Mouse (Mus musculus) liver, embryonic 12.5 days (tissue): ENCODE results near the gene Ddx59. TPM values are rescaled to one million over a fixed set of nuclear protein-coding genes. Genes with fewer than 3 reads are reported as not detected.

Source experiments
- ATAC-seq: fragments of 200-750 bp; cut with Nextera tagmentation; 2 replicates; pipeline ENCODE4 v1.8.0; 2017; ENCODE audit warnings: moderate number of reproducible peaks, mild to moderate bottlenecking, moderate library complexity
- H3K27ac ChIP-seq: fragments of 300-500 bp; sonication (generic); 2 replicates; pipeline ENCODE4 v1.5.1; 2016; ENCODE audit warnings: mild to moderate bottlenecking
- H3K27me3 ChIP-seq: fragments of 300-500 bp; sonication (generic); replicated peaks from 2 replicates; pipeline ENCODE4 v1.6.1; 2016; ENCODE audit warnings: mild to moderate bottlenecking, moderate library complexity
- H3K36me3 ChIP-seq: fragments of 300-500 bp; sonication (generic); 2 replicates; pipeline ENCODE4 v1.6.1; 2016; ENCODE audit warnings: mild to moderate bottlenecking, moderate library complexity
- H3K4me1 ChIP-seq: fragments of 300-500 bp; sonication (generic); 2 replicates; pipeline ENCODE4 v1.6.1; 2016
- H3K4me2 ChIP-seq: fragments of 300-500 bp; sonication (generic); 2 replicates; pipeline ENCODE4 v1.6.1; 2016; ENCODE audit warnings: mild to moderate bottlenecking, moderate library complexity
- H3K4me3 ChIP-seq: fragments of 300-500 bp; sonication (generic); 2 replicates; pipeline ENCODE4 v1.5.1; 2016; ENCODE audit warnings: mild to moderate bottlenecking, moderate library complexity
- H3K9ac ChIP-seq: fragments of 300-500 bp; sonication (generic); 2 replicates; pipeline ENCODE4 v1.6.1; 2016; ENCODE audit warnings: mild to moderate bottlenecking, moderate library complexity
- H3K9me3 ChIP-seq: fragments of 300-500 bp; sonication (generic); replicated peaks from 2 replicates; pipeline ENCODE4 v1.6.1; 2016; ENCODE audit warnings: mild to moderate bottlenecking, moderate library complexity
- WGBS: fragments of 180-500 bp; shearing (Covaris S2); methylation state at CpG from one replicate; pipeline ENCODE4 v1.1.7; 2016; ENCODE audit not compliant: insufficient replicate concordance; 5-methylcytosine and 5-hydroxymethylcytosine counted together
- polyA plus RNA-seq: library from polyadenylated mRNA; unstranded; fragments of >200 nt; fragmentation: Nextera tagmentation; extraction: Ambion mirVana; gene quantifications from 2 replicates; pipeline ENCODE4 v1.2.1, GENCODE M21; 2016

The Ddx59 gene
- 7.8 and 8.3 TPM in 2 replicates for polyA plus RNA-seq

- peaks cover 24% of the 10 kb centered on the region for H3K4me1 ChIP-seq
- no peaks in the 10 kb centered on the region for H3K9me3 ChIP-seq
- no peaks in the 10 kb centered on the region for H3K27me3 ChIP-seq
- H3K36me3 ChIP-seq: peaks cover 18% of the 10 kb centered on the region; the same call in 1 of the 2 replicates
- peak within 1 kb of the TSS; percentile 90 for H3K9ac ChIP-seq
- peak within 1 kb of the TSS; percentile 99 for H3K27ac ChIP-seq
- ATAC-seq: peak; percentile 99
- H3K4me2 ChIP-seq: peak within 1 kb of the TSS; percentile 81
- H3K4me3 ChIP-seq: peak within 1 kb of the TSS; percentile 82
- WGBS: 2% methylated on average over 78 of the region's 78 CpGs
These were observed at the start of gene Ddx59 for GRCm38 (mm10) chr1:136414798-136415755. Gene Ddx59 (plus strand): TSS chr1:136415271.

GRCm38 (mm10) chr1:136365986-136366385 is 49.1 kb upstream of the Ddx59 start:
- Histone ChIP-seq H3K36me3 (no peaks in the 10 kb centered on the region), H3K4me2 (no peak overlapping the region), H3K9ac (no peak overlapping the region), H3K9me3 (no peaks in the 10 kb centered on the region), H3K4me3 (no peak overlapping the region), H3K4me1 (peaks cover 7% of the 10 kb centered on the region), H3K27me3 (peaks cover 25% of the 10 kb centered on the region), H3K27ac (no peak overlapping the region)
- WGBS: 79% methylated on average over 3 of the region's 3 CpGs
- no peak for ATAC-seq

GRCm38 (mm10) chr1:136379261-136379660 is 35.8 kb upstream of the Ddx59 start:
- Histone ChIP-seq H3K36me3 (no peaks in the 10 kb centered on the region), H3K9ac (no peak overlapping the region), H3K27ac (no peak overlapping the region), H3K4me1 (no peaks in the 10 kb centered on the region), H3K4me3 (no peak overlapping the region), H3K9me3 (no peaks in the 10 kb centered on the region; the same call in 1 of the 2 replicates), H3K27me3 (peaks cover 9% of the 10 kb centered on the region; the same call in 1 of the 2 replicates), H3K4me2 (no peak overlapping the region)
- no peak for ATAC-seq
- WGBS: 87% methylated on average over 7 of the region's 7 CpGs

DNA sequence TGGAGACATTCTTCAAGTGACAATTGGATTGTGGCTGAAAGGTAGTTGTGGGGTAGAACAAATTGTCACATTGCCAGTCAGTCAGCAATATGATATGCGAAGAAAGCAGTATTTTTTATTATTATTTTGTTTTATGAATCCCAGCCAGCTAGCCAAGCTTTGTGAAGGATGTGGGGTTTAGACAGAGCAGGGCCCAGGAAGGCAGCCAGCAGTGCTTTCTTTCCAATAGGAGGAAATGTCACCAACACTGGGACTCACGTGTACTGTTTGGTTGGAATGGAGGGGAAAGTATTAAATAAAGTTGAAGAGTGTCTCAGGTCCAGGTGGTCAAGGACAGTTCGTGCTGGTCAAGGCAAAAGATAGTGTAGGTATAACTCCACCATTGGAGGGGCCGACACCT is 34.9 kb upstream of the Ddx59 start:
- no peak for ATAC-seq
- Histone ChIP-seq H3K36me3 (no peaks in the 10 kb centered on the region), H3K9ac (no peak overlapping the region), H3K9me3 (no peaks in the 10 kb centered on the region), H3K27me3 (0 out of 2 replicates have a peak, but pooled peaks cover 6% of the 10 kb centered on the region), H3K4me1 (no peaks in the 10 kb centered on the region), H3K4me2 (no peak overlapping the region), H3K27ac (no peak overlapping the region), H3K4me3 (no peak overlapping the region)
- 69% methylated on average over 4 of the region's 4 CpGs for WGBS

- no peak for ATAC-seq
- Histone ChIP-seq H3K9ac (no peak overlapping the region), H3K4me3 (no peak overlapping the region), H3K27me3 (peaks cover 7% of the 10 kb centered on the region; the same call in 1 of the 2 replicates), H3K9me3 (no peaks in the 10 kb centered on the region), H3K4me2 (no peak overlapping the region), H3K36me3 (no peaks in the 10 kb centered on the region), H3K4me1 (no peaks in the 10 kb centered on the region), H3K27ac (no peak overlapping the region)
- WGBS: 79% methylated on average over 8 of the region's 8 CpGs
These were observed 34.5 kb upstream of the Ddx59 start for GRCm38 (mm10) chr1:136380606-136381005.

DNA sequence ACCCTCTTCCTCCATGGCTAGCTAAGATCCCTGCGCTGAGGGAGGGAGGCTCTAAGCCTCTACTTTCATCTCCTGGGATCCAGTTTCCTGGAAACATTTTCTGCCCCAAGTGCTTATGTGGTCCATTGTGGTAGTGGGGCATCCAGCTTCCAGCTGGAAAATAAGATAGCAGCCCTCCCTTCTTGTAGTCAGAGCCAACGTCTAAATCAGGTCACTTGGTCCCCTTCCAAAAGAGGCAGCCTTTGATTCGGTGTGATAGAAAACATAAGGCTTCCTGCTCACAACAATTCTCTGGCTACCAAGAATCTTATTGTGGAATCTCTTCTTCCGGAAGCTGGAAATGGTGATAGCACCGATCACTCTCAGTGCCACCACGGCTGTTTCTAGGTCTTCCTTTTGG is 33.9 kb upstream of the Ddx59 start:
- WGBS: 64% methylated on average over 6 of the region's 6 CpGs
- no peak overlapping the region for H3K9ac ChIP-seq
- no peaks in the 10 kb centered on the region for H3K4me1 ChIP-seq
- no peak overlapping the region for H3K27ac ChIP-seq
- peaks cover 12% of the 10 kb centered on the region for H3K27me3 ChIP-seq
- no peak overlapping the region for H3K4me3 ChIP-seq
- H3K9me3 ChIP-seq: no peaks in the 10 kb centered on the region
- no peak for ATAC-seq
- H3K36me3 ChIP-seq: no peaks in the 10 kb centered on the region
- no peak overlapping the region for H3K4me2 ChIP-seq

GRCm38 (mm10) chr1:136381583-136381982 is 33.5 kb upstream of the Ddx59 start:
- Histone ChIP-seq H3K9ac (no peak overlapping the region), H3K36me3 (no peaks in the 10 kb centered on the region), H3K4me3 (no peak overlapping the region), H3K9me3 (no peaks in the 10 kb centered on the region), H3K27me3 (peaks cover 15% of the 10 kb centered on the region), H3K4me2 (no peak overlapping the region), H3K4me1 (no peaks in the 10 kb centered on the region), H3K27ac (no peak overlapping the region)
- WGBS: 65% methylated on average over 5 of the region's 5 CpGs
- no peak for ATAC-seq

- 56% methylated on average over 5 of the region's 6 CpGs for WGBS
- ATAC-seq: no peak
- no peaks in the 10 kb centered on the region for H3K4me1 ChIP-seq
- H3K9ac ChIP-seq: no peak overlapping the region
- H3K4me2 ChIP-seq: no peak overlapping the region
- H3K27me3 ChIP-seq: peaks cover 16% of the 10 kb centered on the region
- no peak overlapping the region for H3K4me3 ChIP-seq
- H3K9me3 ChIP-seq: no peaks in the 10 kb centered on the region
- H3K36me3 ChIP-seq: no peaks in the 10 kb centered on the region
- no peak overlapping the region for H3K27ac ChIP-seq
These were observed 28.2 kb upstream of the Ddx59 start for GRCm38 (mm10) chr1:136386914-136387313.

DNA sequence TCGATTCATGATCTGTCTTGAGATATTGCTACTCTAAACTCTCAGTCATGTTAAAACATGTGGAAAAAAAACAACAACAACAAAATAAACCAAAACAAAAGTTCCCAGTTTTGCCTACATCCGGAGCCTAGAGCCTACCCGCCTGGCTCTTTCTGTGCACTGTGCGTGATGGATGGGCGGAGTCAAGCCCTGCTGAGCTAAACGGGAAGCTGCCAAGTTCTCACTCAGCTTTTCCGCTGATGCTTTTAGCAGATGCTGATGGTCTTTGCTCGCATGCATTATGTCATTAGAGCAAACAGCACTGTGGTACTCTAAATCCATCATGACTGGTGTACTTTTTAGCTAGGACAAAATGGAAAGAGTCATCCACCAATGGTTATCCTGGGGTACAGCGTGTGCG is 20.6 kb upstream of the Ddx59 start:
- no peak overlapping the region for H3K9ac ChIP-seq
- H3K27ac ChIP-seq: no peak overlapping the region
- ATAC-seq: no peak
- H3K4me1 ChIP-seq: no peaks in the 10 kb centered on the region; the same call in 1 of the 2 replicates
- peaks cover 29% of the 10 kb centered on the region for H3K27me3 ChIP-seq
- no peaks in the 10 kb centered on the region for H3K9me3 ChIP-seq
- no peaks in the 10 kb centered on the region for H3K36me3 ChIP-seq
- no peak overlapping the region for H3K4me3 ChIP-seq
- 34% methylated on average over 10 of the region's 10 CpGs for WGBS
- H3K4me2 ChIP-seq: peak overlapping the region; percentile 32

GRCm38 (mm10) chr1:136395073-136395472 is 20.0 kb upstream of the Ddx59 start:
- Histone ChIP-seq H3K4me3 (no peak overlapping the region), H3K4me1 (no peaks in the 10 kb centered on the region; the same call in 1 of the 2 replicates), H3K9ac (no peak overlapping the region), H3K27me3 (peaks cover 31% of the 10 kb centered on the region), H3K36me3 (no peaks in the 10 kb centered on the region), H3K9me3 (no peaks in the 10 kb centered on the region), H3K4me2 (peak overlapping the region; percentile 32), H3K27ac (no peak overlapping the region)
- no peak for ATAC-seq
- WGBS: 29% methylated on average over 5 of the region's 5 CpGs

DNA sequence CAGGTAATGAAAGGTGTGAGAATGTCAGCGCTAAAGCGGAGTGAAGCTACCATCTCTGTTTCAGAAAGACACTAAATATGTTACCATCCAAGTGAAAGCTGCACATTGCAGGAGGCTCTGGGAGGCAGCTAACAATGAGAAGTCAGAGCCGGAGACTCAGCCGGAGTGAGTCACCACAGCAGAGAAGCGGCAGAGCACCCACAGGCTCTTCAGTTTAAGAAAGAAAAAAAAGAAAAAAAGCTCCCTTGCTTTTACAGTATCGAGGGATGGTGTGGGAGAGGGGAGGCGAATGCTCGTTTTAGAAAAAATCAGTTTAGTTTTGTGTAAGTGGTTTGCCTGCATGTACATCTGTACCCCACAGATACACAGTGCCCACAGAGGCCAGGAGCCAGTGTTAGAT is 13.8 kb upstream of the Ddx59 start:
- Histone ChIP-seq H3K27me3 (peaks cover 40% of the 10 kb centered on the region), H3K4me2 (no peak overlapping the region), H3K36me3 (no peaks in the 10 kb centered on the region), H3K27ac (no peak overlapping the region), H3K9me3 (0 out of 2 replicates have a peak, but pooled peaks cover 4% of the 10 kb centered on the region), H3K4me1 (no peaks in the 10 kb centered on the region), H3K4me3 (no peak overlapping the region), H3K9ac (no peak overlapping the region)
- 67% methylated on average over 8 of the region's 8 CpGs for WGBS
- ATAC-seq: no peak

GRCm38 (mm10) chr1:136409631-136410030 is 5.4 kb upstream of the Ddx59 start:
- no peaks in the 10 kb centered on the region for H3K36me3 ChIP-seq
- H3K4me2 ChIP-seq: no peak overlapping the region
- no peak overlapping the region for H3K4me3 ChIP-seq
- H3K9me3 ChIP-seq: 0 out of 2 replicates have a peak, but pooled peaks cover 4% of the 10 kb centered on the region
- no peak overlapping the region for H3K9ac ChIP-seq
- WGBS: 86% methylated on average over 2 of the region's 2 CpGs
- no peak overlapping the region for H3K27ac ChIP-seq
- no peak for ATAC-seq
- H3K4me1 ChIP-seq: peaks cover 6% of the 10 kb centered on the region; the same call in 1 of the 2 replicates
- peaks cover 3% of the 10 kb centered on the region for H3K27me3 ChIP-seq
